Mouse (Mus musculus) urinary bladder, postnatal 14 days (tissue): ENCODE results near the gene Gm20388.

Experiments used
- DNase-seq: peaks from one replicate; pipeline ENCODE4 v3.0.0; 2021; ENCODE audit warnings: low spot score

Gene Gm20388

DNA sequence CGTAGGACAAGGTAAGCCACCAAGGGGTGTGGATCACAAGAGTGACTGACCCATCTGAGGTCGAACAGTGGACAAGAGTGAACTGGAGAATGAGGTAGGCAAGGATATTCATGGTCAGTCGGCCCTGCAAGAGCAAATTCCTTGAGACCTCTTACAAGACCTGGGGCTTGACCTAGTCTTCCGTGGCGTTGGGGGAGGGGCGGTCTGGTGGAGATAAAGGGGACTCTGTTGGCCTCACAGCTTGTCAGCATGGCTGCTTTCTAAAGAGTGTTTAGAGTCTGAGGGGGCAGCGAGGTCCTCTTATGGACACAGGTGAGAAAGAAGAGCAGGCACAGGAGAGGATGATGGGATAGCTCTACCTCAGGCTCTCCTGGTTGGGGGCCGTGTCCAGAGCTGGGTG is 258.5 kb downstream of the Gm20388 start:
- no peak for DNase-seq

DNA sequence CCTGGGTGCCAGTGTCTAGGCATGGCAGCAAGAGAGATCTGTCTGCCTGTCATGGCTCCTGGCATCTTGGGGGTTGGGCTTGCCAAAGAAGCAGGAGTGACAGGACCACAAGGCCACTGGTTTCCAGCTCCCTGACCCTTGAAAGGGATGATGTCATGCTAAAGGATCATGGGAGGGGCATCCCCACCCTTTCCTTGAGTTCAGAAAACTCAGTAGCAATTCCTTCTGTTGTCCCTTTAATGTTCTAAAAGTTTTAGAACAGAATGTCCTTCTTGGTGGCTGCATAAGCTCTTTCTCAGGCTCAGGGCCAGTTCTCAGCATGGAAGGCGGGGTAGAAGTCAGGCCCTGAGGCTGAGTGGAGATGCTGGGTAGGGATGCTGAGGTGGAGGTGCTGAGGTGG is 262.6 kb downstream of the Gm20388 start:
- no peak for DNase-seq

DNA sequence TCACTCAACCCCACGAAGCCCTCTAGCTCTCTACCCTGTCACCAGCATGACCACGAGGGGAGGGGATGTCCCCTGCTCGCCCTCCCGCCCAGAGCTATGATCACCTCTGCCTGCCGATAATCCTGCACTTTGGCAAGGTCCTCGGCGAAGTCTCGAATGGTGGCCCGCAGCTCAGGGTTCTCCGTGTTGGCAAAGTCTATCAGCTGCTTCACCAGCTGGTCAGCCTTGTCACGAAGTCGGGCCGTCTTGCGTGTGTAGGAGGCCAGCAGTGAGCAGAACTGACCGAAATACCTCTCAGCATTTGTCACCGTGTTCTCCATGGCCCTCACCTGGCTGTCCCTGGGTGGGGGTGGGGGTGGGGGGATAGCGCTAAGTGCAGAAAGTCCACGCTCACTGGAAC is 264.0 kb downstream of the Gm20388 start:
- DNase-seq, result no peak

DNA sequence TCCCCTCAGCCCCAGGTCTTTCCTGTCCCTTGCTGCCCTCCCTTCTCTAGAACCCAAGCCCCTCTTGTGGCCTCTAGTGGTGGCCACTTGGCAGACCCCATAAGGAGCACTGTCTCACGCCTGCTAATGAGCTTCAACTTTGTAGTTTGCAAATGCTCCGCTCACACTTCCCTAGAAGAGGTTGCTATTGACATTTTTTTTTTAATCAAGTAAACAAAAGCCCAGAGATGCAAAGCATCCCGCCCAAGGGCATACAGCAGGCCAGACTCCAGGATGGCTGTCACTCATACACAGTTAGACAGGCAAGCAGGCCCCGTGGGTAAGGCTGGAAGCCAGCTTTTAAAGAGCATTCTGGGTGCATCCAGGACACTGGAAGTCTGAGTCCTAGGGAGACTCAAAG is 266.0 kb downstream of the Gm20388 start:
- no peak for DNase-seq

DNA sequence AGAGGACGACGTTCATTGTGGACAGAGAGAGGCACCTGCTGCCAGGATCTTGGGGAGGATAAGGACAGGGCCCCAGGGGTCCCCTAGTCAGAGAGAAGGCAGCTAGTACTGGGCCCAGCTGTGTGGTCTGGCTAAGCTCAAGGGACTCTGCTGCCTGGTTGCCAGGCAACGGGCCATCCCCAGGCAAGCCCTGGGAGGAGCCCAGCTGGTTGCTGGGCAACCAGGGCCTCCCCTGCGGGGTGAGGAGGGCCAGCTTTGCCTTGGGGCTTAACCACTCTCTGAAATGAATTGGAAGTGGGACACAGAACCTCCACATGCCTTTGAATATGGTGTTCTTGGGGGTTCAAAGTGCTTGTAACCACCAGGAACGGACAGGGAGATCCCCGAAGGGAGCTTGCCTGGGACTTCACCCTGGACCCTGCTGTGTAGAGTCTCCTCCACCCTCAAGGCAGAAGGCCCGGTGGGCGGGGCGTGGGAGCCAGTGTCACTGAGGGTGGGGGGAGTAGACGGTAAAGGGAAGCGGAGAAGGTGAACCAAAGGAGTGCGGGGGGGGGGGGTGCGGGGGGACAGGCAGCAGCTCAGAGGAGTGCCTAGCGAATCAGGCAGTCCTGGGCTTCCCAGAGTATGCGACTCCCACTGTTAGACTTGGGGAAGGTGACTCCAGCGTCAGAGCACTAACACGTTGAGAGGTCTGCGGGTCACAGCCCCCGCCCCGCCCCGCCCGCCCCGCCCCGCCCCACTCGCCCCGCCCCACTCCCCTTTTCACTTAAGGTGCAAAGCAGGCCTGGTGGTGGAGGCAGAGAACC is 266.9 kb downstream of the Gm20388 start, which contains the start of gene Fam92b:
Fam92b (minus strand) TSS at position 149 of the 806 bp plus-strand sequence.
- peak; percentile 52 for DNase-seq

DNA sequence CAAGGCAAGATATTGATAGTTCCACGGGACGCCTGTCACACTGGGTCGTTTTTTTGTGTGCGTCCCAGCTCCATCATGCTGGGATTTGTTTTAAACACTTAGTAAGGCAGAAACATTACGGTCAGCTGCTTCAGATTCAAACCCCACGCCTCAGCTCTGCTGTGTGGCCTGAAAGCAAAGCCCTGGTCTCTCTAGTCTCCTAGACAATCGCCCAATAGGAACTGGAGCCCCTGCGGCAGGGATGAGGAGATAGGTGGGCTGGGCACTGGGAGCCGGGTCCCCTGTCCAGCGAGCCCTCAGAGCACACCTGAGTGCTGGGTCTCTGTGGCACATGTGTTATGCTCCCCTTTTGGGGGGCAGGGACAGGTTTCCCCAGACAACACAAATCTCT is 267.5 kb downstream of the Gm20388 start:
- no peak for DNase-seq

DNA sequence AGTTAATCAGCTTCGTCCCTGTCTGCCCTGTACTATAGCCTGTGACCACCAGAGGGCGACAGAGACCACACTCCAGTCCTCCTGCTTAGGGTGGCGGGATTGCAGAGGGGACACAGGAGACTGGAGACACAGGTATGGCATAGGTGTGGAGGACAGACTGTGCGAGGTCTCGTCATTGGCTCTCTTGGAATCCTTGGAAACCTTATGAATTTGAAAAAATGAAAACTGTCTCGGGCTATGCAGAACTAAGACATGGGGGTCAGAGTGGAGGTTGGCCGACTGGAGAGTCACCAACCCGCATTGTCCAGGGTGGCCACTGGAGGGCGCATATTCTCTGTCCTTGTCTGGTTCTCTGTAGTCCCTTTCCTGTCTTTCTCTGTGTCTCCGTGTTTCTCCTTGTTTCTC is 268.4 kb downstream of the Gm20388 start:
- DNase-seq, result peak; percentile 89

DNA sequence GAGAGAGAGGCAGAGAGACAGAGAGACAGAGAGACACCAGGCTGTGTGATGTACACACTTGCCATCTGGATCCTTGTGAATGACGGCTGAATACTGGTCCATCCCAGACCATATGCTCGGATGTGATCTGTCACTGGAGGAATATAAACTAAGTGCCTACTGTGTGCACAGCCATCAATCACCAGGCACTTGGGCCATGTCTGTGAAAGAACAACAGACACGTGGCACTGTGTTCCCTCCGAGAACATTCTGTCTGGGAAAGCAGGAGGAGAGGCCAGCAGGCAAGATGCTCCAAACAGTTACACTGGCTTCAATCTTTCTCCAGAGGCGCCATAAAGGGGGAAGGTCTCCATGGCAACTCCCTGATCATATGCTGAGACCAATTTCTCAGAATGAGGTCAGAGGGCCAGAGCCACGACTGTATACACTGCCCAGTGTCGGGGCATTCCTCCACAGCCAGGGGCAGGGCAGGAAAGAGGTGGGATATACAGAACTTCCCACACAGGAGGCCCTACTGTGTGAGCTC is 269.9 kb downstream of the Gm20388 start:
- DNase-seq, result no peak

DNA sequence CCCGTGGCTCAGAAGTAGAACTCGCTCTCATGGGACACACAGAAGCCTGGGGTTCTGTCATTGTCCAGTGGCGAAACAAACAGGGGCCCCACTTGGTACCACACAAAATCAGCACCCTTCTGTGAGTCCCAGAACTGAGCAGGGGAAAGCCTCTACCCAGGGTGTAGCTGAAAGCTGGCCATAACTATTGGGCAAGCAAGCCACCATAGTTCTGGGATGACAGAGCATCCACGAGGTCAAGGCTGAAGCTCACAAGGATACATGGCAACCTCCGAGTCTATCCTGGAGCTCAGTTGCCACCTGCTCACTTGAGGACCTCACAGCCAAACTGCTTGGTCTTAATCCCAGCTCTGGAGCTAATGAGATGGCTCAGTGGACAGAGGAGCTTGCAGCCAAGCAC is 270.6 kb downstream of the Gm20388 start:
- no peak for DNase-seq

DNA sequence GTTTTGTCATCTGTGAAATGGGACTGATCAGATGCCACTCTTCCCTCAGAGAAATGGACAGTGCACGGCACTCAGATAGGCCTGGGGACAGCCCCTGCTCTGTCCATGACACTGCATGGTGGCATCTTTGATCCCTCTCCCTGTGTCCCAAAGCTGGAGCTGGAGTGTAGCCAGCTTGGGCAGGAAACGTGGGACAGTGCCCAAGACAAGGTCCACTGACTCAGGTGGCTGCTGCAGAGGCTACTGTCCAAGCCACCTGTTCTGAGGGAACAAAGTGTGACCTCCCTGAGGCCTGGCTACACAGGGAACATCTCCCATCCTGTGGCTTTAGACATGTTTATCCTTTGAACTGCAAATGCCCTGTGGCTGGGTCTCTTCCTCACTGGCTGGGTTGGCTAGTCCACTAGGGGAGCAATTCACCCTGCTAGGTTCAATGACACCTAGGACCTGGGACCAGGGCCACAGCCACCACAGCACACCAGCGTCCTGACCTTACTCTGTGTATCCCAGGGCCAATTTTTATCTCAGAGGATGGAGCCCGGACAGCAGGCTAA is 271.3 kb downstream of the Gm20388 start:
- DNase-seq, result no peak

DNA sequence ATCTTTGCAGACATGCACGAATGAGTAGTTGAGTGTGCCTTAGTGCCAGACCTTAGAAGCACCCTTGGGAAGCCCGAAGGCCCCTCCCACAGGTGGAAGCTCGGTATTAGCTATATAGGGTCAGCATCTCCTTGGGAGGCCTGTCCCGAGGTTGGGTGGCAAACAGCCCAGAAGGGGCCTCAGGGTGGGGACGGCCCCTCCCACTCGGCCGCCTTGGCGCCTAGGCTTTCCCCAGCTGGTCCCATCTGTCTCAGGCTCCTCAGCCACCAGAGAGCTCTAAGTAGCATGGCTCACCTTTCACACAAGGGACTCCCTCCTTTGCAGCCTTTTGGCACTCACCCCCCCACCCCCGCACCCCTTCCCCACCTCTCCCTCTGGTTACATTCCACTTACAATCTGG is 273.7 kb downstream of the Gm20388 start:
- no peak for DNase-seq

DNA sequence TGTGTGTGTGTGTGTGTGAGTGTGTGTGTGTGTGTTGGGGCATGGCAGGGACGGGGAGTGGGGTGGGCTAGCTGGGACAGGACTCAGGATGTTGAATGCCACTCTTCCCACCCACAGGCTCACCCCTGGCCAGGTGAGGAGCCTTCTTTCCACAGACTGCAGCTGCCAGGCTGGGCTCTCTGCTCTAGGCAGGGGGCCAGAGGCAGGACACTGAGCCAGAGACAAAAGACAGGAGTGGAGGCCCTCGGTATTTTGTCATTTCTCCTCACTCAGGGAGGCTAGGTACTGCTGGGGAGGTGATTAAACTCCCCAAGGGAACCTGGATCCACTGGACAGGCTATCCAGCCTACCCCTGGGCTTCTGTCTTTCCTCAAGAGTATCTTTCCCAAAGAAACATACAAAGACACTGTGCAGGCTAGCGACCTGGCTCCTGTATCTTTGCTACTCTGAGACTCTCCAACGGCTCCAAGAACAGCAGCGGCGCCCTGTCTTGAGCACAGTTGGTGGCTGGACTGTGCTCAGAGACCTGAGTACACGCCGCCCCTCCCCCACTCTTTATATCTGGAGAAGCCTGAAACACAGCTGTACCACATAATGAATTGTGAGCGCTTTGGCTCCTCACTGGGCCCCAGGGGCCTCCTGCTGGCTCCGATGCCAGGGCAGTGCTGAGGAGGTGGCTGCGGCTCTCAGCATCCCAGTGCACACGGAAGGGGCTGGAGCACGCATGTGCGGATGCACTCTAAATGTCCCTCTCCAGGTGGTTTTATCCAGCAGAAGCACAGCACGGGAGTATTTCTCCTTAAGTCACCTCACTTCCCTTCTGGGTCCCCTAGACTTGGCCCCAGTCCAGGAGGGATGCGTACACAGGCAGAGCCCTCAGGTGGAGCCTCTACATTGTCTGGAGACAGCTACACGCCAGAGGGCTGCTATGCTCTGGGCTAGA is 274.5 kb downstream of the Gm20388 start:
- DNase-seq, result peak; percentile 55

DNA sequence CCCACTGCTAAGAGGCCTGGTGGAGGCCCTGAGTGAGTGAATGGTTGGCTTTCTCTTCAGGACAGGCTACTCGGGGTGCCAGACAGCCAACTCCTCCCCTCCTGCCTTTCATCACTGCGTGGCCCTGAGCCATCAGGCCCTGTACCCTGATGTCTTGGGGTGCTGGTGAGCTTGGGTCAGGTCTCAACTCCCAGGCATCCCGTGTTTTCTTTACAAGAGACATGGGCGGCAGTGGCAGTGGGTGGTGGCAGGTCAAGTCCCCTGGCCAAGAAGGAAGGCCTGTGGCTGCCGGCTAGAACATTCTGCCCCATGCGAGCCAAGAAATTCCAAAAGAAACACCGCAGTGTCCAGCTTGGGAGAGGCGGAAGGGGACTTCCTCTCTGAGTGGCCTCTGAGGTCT is 275.8 kb downstream of the Gm20388 start:
- DNase-seq, result peak; percentile 43

DNA sequence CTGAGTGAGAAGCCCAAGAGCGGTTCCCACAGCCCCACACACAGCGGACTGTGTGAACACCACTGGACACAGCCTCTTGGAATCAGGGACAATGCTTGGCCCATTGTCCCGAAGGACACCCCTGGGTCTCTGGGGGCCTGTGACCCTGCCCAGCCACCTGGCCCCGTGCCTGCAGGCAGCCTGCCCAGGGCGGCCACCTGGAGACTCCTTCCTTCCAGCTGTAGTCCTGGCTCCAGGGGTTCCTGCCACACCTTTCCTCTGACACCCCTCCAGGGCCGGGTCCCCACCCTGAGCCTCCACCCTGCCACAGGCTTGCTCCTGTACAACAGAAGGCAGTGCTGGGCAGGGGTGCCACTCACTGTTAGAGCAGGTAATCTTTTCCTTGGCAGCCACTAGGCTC is 277.9 kb downstream of the Gm20388 start:
- no peak for DNase-seq

DNA sequence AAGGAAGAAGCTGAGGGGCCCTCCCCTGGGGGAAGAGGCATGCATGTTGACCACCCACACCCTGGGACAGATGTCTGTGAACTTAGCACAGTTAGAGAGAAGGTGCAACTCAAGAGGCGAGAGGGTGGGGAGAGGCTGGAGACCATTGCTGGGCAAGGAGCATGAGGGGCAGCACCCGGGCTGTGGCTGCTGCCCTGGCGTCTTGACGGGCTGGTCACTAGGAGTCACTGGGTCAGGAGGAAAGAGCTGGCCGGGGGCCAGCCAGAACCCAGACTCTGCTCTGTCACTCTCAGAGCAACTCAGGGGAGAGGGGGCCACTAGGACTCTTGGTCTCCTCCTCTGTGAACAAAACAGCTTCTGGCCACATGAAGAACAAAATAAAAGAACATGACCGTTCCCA is 278.8 kb downstream of the Gm20388 start:
- DNase-seq, result no peak

DNA sequence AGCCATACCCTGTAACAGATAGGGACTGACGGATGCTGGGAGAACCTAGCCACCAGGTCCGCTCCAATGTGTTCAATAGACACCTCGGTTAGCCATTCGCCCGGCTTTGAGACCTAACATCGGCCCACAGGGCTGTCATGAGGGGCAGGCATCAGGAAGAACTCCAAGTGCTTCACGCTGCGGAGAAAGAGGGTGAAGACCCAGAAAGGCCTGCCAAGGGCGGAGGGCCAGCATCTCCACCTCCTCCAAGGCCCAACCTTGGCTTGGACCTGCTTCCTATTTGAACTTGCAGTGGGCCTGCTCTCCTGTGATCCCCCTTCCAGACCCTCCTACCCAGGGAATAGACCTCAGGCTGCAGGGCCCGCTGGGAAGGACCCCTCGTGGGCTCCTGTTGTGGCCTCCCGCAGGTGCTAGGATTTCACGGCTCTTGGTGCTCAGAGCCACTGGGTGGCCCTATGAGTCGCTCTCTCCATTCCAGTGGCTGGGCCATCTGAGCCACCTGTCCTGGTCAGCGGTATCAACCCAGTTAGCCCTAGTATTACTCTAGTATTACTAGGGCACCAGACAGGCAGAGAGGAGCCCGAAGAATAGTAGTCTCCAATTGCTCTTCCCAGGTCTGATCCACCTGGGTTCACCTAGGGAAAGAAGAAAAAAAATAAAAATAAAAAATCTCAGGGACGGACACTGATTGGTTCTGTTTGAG is 279.6 kb downstream of the Gm20388 start:
- DNase-seq, result no peak

DNA sequence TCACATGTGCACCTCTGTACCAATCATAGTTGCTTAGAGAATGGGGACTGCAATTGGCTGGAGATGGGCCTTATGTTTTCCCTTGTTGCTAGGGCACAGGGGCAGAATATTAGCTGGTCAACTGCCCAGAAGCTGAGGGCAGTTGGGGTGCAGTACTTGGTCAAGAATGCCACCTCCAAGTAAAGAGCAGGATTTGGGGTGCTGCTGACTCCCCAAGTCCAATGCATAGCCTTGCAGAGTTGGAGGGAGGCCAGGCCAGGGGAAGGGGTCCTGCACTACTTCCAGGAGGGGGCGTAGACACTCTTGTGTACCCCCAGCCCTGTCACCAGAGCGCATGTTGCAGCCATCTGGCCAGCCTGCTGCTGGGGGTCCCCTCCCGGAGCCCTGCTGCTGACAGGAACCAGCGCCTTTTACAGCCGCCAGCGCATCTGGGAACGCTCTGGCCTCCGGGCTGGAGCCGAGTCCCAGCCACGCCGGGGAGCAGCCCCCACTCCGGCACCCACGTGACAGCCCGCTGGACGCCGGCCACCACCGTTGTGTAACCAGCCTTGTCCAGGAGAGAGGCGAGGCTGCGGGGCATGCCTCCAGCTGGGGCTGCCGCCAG is 280.3 kb downstream of the Gm20388 start:
- DNase-seq, result peak; percentile 96

DNA sequence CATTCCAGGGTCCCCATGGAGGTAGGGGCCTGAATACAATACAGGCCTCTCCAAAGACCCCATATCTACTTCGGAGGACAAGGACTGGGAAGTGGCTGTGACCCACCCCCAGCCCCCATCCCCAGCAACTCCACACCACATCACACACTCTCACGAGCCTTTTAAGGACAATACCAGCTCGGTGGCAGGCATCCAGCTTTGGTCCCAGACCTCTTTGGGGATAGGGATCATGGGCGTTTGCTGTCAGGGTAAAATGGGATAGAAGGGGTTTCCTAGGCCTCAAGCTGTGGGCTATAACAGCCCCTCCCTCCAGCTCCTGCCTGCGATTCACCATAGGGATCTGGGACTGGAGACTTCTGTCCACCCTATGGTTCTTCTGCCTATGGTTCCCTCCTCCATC is 281.0 kb downstream of the Gm20388 start:
- no peak for DNase-seq

DNA sequence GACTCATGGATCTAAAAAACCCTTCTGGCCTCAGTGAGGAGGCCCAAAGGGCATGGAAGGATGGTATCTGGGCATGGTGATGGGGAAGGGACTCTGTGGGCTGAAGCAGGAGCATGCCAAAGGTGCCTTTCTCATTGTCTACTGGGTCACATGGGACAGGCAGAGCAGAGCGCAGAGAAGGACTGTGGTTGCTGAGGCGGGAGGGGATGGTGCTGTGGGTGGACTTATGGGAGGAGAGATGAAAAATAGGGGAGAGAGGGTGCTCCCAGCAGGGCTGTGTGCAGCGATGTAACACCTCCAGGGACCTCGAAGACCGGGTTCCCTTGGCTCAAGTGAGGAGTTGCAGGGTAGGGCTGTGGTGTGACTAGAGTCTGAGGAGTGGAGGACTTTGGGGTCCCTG is 281.5 kb downstream of the Gm20388 start:
- DNase-seq, result no peak

DNA sequence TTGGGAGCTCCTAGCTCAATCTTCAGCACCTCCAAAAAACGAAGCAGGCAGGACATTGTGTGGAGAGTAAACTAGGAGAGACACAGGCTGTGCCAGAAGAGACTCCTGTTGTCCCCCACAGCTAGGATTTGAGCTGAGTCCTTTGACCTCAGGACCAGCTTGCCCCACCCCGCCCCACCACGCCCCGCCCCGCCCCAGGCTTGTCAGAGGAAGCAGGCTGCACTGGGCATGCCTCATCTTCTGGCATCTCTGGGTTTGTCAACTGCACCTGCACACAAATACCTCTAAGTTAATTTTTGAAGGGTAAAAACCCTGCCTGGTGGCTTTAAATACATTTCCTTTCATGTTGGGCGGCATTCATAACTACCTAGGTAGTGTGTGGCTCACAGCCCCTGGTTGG is 290.7 kb downstream of the Gm20388 start:
- DNase-seq, result no peak

DNA sequence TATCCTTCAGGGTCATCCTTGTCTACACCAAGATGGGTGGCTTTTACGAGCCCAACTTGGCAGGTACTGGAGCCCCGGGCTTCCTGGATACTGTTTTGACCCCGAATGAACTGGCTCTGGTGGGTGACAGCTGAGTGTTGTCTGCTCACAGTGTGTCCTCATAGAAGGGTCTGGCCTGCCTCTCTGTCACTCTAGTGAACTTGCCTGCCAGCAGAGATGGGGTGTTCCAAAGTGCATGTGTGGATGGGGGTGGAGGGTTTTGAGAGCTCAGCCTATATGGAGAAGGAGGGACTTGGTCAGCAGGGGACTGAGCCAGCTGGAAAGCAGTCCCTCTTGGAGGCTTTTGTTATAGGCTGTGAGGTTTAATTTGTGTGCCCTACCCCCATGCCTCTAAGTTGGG is 291.9 kb downstream of the Gm20388 start:
- no peak for DNase-seq
